Mouse (Mus musculus) kidney, postnatal 4 days (tissue): ENCODE data around the gene Fam241a.
A peak's percentile ranks its signal among the peaks of the same experiment; 100 is the strongest.

Source experiments
- DNase-seq, 2 experiments: peaks; one replicate each; pipeline ENCODE4 v3.0.0; 2021; ENCODE audit warnings: mixed read lengths in 2 of 2

The Fam241a gene

DNA sequence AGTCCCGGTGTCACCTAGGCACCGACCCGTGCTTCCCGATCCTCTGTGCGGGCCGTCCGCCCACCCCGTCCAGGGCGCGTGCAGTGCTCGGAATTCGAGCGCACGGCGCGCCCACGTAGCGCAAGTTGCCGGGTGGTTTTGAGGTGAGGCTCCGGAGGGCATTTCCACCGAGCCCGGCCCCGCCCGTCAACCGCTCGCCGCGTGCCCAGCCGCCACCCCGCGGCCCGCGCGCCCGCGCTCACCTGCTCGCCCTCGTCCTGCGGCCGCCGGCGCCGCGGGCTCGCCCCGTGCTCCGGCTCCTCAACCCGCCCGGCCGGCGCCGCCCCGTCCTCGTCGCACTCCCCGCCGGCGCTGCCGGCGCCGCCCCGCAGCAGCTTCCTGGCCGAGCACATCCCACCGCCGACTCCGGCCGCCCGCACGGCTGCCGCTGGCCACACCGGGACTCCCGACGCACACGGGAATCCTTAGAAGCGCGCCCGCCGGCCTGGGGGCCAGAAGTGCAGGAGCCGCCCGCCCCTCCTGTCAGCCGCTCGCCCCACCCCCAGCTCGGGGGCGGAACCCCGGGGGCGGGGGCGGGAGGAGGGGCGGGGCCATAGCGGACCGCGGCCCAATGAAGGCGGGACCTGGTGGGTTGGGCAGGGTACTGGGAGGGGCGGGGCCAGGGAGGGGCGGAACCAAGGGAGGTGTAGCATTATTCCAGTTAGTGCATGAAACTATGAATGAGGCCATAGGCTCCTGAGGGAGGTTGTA, at the start of gene Fam241a:
Gene Fam241a (minus strand): TSS at position 533 of the 750 bp plus-strand sequence.
- peak; percentile 89 to 94 for DNase-seq

GRCm38 (mm10) chr3:127932453-127932852, 36.3 kb upstream of the Fam241a start:
- no peak for DNase-seq

DNA sequence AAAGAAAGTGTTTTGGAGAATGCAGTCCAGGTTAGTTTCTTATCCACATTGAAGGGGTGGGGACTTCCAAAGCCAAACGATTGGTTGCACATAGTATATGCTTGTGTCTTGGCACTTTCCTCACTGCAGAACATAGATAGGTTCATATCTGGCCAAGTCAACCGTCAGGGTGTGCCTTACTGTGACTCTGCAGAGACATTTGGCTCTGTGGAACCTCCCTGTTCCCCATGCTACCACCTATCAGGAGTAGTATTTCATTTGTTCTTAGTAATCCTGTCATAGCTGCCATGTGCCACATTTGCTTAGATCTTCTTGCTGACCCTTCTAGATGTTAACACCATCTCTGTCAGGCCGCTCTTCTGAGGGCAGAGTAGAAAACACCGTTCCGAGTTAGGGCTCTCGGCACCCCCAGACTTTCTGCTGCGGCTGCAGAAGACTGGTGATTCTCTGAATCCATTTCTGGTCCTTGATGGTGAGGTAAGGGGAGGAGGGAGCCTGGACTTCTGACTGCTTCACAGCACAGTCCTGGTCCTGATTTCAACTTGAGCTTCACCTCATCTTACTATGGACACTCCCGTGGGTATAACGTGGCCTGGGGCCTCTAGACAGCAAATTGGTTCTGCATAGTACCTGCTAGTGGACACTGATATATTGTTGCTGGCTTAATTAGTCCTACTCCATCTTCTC, 34.3 kb upstream of the Fam241a start:
- DNase-seq = no peak

- peak; percentile 23 to 47 for DNase-seq
Observed at GRCm38 (mm10) chr3:127929921-127930320, 33.8 kb upstream of the Fam241a start.

DNA sequence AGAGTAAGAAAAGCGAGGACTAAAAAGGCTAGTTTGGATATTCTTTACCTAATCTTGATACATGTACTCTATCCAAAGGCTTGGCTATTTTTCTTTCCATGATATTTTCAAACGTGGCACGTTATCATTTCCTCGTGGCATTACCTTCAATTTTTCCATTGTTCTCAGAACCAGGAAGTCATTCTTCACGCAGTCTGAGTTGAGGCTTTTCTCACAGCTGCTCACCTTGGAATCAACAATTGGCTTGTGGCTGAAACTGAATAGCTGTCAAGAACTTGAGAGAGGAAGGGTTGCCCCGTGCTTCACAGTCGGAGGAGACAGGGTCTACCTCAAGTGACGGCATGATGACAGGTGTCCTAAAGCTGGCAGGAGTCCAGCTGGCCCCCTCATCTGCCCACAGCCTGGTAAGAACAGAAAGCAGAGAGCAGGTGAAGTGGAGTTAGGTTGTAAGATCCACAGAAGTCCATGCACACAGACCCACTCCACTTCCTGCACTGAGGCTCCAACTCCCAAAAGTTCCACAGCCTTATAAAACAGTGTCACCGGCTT, 30.6 kb upstream of the Fam241a start:
- no peak for DNase-seq

DNA sequence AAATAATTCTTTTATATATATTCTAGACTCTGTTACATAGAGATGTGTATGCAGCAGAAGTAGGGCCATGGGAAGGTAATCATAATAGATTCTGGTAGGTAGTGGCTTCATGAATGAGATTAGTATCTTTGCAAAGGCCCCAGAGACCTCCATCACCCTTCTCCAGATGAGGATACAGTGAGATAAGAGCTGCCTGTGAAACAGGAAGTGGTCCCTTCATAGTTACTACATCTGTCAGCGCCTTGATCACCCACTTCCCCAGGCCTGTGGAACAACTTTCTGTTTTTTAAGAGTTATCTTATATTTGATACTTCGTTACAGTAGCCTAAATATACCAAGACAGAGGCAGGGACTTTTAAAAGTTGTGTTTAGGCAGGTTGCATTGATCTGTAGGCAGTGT, 28.3 kb upstream of the Fam241a start:
- DNase-seq = no peak

GRCm38 (mm10) chr3:127923183-127923582, 27.1 kb upstream of the Fam241a start:
- no peak for DNase-seq

GRCm38 (mm10) chr3:127922125-127922524, 26.0 kb upstream of the Fam241a start:
- DNase-seq = peak in 1 of 2 experiments; percentile 10

GRCm38 (mm10) chr3:127917999-127918661, 22.0 kb upstream of the Fam241a start:
- DNase-seq = no peak

- no peak for DNase-seq
Observed at GRCm38 (mm10) chr3:127917549-127917948, 21.4 kb upstream of the Fam241a start.

DNA sequence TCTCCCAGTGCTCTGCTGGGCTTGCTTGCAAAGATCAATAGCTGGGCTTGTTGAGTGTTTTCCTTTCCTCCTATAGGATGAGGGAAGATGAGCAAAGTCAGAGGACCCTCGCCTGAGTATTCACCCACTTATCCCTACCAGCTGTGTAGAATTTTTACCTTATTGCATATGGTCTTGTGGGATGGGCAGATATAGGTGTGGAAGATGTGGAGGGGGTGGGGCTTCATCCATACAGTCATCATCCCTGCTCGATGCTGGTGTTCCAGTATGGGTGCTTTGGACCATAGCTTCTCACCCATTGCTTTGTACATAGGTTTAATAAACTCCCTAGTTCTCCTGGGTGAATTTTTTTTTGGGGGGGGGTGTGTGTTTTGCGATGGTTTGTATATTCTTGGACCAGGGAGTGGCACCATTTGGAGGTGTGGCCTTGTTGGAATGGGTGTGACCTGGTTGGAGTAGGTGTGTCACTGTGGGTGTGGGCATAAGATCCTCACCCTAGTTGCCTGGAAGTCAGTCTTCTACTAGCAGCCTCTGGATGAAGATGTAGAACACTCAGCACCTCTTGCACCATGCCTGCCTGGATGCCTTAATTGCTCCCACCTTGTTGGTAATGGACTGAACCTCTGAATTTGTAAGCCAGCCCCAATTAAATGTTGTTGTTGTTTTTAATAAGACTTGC, 19.7 kb upstream of the Fam241a start:
- DNase-seq = no peak

- no peak for DNase-seq
Observed at GRCm38 (mm10) chr3:127913885-127914709, 18.0 kb upstream of the Fam241a start.

GRCm38 (mm10) chr3:127909941-127910340, 13.8 kb upstream of the Fam241a start:
- DNase-seq = no peak

DNA sequence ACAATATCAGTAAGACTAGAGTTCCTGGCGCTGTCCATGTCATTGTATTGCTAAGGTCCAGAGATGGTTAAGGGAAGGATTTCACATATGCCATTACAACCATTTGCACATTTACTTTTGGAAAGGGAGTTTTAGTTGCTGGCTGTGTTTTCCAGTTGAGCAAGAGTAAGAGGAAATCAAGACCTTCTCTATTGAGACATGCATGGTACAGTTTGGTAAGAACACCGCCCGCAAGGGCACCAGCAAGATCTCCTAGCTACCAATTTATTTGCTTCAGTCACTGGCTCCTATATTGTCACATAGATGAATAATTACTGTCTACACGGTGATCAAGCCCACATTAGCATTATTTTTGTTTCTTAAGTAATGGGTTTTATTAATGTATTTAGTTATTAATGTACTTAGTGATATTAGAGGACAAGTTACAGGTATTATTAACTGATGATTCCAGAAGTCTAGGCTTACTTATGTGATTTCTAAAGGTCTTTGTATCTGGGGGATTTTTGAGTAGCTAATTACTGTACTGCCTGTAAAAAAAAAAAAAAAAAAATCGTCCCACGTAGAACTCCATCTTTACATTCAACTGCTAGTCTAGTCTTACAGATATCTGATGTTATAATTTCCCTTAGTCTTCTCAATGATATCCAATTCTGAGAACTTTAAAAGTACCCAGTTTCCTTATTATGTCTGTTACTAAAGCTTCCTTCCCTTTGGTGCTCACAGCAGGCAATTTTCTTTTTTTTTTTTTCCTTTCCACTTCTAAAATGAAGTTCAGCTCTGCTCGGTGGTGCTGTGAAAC, 944 bp downstream of the Fam241a start:
- no peak for DNase-seq

- no peak for DNase-seq
Observed at GRCm38 (mm10) chr3:127893902-127894301, 2.2 kb downstream of the Fam241a start.

DNA sequence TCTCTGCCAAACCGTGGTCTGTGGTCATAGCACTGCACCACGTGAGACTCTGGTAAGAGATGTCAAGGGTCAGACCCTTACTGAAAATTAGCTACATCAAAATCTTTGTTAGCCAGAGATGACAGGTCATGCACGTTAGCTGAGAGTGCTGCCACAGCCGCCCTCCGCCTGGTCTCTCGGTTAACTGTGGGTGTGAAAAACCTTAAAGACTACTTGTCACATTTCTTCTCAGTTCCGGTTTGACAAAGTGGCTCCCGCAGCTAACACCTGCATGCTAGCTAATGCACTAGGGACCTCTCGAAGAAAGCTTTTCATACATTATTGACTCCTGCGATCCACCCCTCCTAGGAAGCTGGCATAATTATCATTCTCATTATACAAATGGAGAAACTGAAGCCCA, 4.2 kb downstream of the Fam241a start:
- DNase-seq = no peak

- no peak for DNase-seq
Observed at GRCm38 (mm10) chr3:127890008-127890407, 6.1 kb downstream of the Fam241a start.

DNA sequence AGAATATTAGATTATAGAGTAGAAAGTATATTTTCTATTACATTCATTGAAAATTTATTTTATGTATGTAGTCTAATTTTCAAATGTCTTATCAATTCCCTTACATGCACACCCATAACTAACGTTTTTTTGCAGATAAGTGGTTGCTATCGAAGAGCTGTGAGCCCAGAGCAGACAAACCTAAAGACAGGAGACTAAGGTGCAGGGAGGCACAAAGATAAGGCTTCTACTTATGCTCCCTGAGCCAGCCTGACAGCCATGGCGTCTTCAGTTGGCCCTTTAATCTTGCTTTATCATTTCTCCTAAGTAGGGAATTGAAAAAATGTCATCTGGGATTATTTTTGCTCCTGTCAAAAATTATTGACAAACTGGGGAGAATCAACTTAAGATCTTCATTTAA, 6.6 kb downstream of the Fam241a start:
- DNase-seq = no peak

DNA sequence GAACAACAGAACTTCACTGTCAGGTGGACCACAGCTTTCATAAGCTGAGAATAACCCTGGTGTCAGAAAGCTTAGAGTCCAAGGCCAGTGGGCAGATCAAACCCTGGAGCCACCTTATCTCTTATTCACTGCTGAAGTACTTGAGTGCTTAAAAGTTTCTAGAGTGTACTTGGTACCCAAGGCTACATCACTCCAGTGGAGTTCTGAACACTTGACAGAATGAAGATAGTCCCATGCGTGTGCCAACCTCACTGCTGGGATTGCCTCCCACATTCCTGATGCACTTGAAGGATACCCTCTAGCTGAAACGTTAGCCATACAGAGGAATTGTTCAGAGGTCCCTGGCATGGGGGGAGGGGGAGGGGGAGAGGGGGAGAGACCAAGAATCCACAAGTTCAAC, 14.4 kb downstream of the Fam241a start:
- DNase-seq = no peak

DNA sequence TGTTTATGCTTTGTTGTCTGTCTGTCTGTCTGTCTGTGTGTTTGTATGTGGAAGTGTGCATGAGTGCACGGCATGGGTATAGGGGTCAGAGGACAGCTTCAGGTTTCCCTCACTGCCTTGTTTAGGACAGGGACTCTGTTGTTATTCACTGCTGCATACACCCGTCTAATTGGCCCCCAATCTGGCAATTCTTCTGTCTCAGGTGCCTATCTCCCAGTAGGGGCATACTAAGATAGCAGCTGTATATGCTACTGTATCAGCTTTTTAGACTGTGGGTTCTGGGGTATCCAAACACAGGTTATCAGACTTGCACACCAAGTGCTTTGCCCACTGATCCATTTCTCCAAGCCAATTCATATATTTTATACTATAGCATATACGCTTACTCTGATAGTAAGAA, 16.2 kb downstream of the Fam241a start:
- no peak for DNase-seq

- no peak for DNase-seq
Observed at GRCm38 (mm10) chr3:127875509-127875908, 20.6 kb downstream of the Fam241a start.
